Mouse (Mus musculus): Measurements from ENCODE around the gene 3110082I17Rik.

DNA sequence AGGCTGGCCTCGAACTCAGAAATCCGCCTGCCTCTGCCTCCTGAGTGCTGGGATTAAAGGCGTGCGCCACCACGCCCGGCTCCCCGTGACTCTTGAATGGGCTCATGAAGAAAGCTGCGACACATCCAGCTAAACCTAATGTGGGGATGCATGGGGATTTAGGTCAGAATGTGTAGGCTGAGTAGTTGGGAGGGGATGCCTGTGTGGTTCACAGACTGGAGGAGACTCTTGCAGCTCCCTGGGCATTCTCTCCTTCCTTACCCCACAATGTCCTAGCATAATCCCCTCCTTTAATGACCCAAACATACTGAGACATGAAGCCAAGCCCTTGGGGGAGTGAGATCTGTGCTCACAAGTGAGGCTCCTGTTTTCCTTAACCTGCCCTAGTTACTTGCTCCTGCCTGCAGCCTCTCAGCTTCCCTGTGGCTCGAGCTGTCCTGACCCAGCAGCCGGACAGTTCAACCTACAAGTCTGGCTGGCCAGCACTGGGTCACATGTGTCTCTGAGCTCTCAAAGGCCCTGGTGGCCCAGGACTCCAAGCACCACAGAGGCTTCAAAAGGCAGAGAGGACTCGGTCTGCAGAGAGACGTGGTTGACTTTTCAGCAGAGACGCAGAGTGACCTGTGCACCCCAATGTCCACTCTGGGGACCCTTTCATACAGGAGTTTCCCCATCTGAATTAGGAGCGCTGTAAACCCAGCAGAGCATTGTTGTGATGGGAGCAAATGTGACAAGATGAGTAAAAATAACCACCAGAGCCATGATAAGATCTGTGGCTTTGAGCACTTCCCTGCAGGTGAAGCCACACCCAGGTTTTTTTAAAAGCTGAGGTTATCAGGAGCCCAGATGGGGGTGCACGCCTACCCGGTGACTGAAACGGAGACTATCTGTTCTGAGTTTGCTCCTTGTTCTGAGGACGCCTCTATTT is 78.5 kb downstream of the 3110082I17Rik start:
- TF ChIP-seq POLR2A (IDR thresholded peaks at IDR 0.05; ENCODE audit: borderline replicate concordance, low read depth, low read length) (no peak), CTCF (IDR thresholded peaks at IDR 0.05; ENCODE audit: low read depth, low read length) (no peak)
